Mouse (Mus musculus) NIH3T3 (cell line): ENCODE results near the gene Klrb1.
A peak's percentile ranks its signal among the peaks of the same experiment; 100 is the strongest.

Source experiments
- DNase-seq: peaks from one replicate; pipeline ENCODE4 v3.0.0-alpha.2; 2012; ENCODE audit warnings: low read depth

Gene Klrb1

DNA sequence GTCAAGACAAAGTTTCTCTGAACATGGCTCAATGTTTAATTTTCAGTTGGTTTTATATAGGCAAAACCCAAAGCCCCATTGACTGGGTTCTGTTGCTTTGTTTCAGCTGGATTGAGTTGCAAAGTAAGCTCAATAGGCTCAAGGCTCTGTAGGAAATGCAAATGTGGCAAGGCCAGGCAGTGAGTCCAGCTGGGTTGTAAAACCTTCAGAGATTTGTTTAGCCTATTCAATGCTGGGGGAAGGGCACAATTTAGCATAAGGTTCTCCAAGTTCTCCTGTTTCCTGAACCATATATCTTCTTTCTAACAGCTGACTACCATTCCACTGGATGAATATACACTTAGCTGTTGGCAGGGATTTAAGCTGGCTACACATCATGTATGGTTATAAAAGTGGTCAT, 12.0 kb upstream of the Klrb1 start:
- no peak for DNase-seq

DNA sequence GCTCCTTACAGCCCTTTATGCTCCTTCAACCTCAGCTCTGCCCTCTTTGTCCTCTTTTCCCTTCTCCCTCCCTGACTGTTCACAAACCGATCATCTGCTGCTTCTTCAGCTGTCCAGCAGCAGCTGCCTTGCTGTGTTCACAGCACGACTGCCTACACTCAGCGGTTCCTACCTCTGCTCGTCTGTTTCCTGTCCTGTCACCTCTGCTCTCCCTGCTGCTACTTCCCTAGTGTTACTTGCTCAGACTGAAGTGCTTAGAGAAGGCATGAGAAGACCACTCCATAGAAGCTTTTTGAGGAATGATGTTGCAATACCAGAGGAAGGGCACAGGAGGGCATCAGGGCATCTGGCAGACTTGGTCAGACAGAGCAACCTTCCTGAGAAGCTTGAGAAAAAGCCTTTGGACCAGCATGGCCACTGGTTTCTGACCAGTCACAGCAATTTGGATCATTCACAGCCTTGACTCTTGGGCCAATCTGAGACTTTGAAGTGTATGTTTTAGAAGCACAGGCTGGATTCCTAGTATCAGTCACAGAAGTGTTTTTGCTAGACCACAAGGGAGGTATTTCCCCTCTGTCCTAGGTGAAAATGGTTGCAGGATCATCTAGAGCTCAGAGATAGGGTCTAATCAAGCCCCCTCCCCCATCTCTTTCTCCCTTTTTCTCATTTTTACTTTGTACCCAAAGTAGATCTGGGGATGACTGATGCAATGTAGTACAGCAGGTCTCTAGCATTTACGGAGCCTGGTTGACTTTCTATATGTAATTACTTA, 11.2 kb upstream of the Klrb1 start:
- DNase-seq: no peak

DNA sequence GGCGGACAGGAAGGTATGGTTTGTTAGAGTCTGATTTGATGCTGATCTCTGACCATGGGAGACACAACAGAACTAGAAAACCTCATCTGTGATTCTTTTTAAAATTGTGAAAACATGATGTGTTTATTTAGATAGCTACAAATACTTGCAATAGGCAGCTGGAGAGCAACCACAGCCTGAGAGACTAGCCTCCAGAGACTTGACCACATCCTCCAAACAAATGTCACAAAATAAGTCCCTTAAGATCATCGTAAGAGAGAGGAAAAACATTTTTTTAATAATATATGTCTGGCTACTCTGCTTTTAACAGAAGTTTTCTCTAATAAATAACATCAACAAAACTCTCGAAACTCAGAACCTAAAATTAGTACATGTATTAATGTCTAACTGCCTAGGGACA, 9.2 kb upstream of the Klrb1 start:
- no peak for DNase-seq

DNA sequence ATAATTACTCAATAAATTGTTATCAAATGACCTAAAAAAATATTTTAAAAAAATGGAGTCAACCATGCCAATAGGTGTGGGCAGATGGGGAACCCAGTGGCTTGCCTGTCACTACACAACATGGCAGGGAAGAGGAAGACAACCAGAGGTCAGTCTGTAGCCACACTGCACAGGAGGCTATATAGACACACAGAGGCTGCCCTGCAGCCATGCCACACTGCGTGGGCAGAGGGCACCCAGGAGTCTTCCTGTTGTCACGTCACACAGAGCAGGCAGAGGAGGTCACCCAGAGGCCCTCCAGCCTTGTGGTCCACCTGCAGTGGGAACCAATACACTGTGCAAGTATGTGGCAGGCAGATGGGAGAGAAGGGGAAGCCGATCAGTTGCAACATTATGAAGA, 21.2 kb downstream of the Klrb1 start:
- no peak for DNase-seq

GRCm38 (mm10) chr6:128679574-128679973, 43.3 kb downstream of the Klrb1 start:
- no peak for DNase-seq

GRCm38 (mm10) chr6:128669936-128670335, 52.9 kb downstream of the Klrb1 start:
- DNase-seq: no peak

- DNase-seq: peak; percentile 18
Measured at GRCm38 (mm10) chr6:128662206-128662605, 60.7 kb downstream of the Klrb1 start, which contains the start of gene Clec2h. Clec2h (plus strand) TSS chr6:128662385.

DNA sequence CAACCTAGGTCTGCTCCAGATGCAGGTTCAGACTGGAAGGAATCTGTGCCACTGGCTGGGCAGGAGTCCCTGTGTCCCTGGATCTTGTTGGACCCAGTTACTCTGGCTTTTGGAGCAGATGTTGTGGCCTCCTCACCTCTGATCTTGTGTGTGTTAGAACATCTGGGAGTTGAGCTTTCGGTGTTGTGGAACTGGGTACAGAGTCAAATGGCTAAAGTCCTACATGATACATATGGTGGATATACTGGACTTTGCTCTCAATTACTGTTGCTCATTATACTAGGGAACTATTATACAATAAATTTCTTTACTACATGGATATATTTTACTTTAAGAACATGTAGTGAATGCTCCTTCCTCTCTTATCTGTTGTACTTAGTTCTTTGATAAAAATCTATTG, 61.6 kb downstream of the Klrb1 start:
- no peak for DNase-seq
